Mouse (Mus musculus) heart, embryonic 14.5 days (tissue): ENCODE data around the gene Draxin. TPM values are rescaled to one million over a fixed set of nuclear protein-coding genes. Genes with fewer than 3 reads are reported as not detected.

Experiments
- ATAC-seq: fragments of 200-750 bp; cut with Nextera tagmentation; 2 replicates; pipeline ENCODE4 v1.8.0; 2017; ENCODE audit warnings: low read depth, moderate TSS enrichment; ENCODE audit not compliant: insufficient number of reproducible peaks, insufficient read depth, low FRiP score
- H3K27ac ChIP-seq, 2 experiments: fragments of 200-500 bp in 1 of 2; fragments of 300-500 bp in 1 of 2; sonication (generic) in 1 of 2; replicated peaks in 1 of 2; 2 replicates each; pipeline ENCODE4 v1.5.1; 2012 to 2014; ENCODE audit warnings: low read depth in 2 of 2, low read length in 2 of 2, control low read depth in 1 of 2, mild to moderate bottlenecking in 1 of 2, mixed read lengths in 1 of 2; ENCODE audit not compliant: control insufficient read depth in 1 of 2, insufficient read depth in 1 of 2
- H3K27me3 ChIP-seq: fragments of 300-500 bp; sonication (generic); 2 replicates; pipeline ENCODE4 v1.6.1; 2014; ENCODE audit warnings: mild to moderate bottlenecking, low read length, control low read depth; ENCODE audit not compliant: control insufficient read depth, insufficient read depth
- H3K36me3 ChIP-seq: fragments of 300-500 bp; sonication (generic); 2 replicates; pipeline ENCODE4 v1.6.1; 2014; ENCODE audit warnings: mild to moderate bottlenecking, control low read depth, low read length, mixed read lengths; ENCODE audit not compliant: control insufficient read depth, insufficient read depth
- H3K4me1 ChIP-seq, 2 experiments: fragments of 200-500 bp in 1 of 2; fragments of 300-500 bp in 1 of 2; sonication (generic) in 1 of 2; 2 replicates each; pipeline ENCODE4 v1.6.1; 2012 to 2014; ENCODE audit warnings: low read length in 2 of 2, control low read depth in 1 of 2, mixed read lengths in 1 of 2; ENCODE audit not compliant: control insufficient read depth in 2 of 2, insufficient read depth in 2 of 2
- H3K4me2 ChIP-seq: fragments of 300-500 bp; sonication (generic); 2 replicates; pipeline ENCODE4 v1.6.1; 2014; ENCODE audit warnings: mild to moderate bottlenecking, low read length
- H3K4me3 ChIP-seq, 2 experiments: fragments of 200-500 bp in 1 of 2; fragments of 300-500 bp in 1 of 2; sonication (generic) in 1 of 2; 2 replicates each; pipeline ENCODE4 v1.5.1; 2012 to 2014; ENCODE audit warnings: low read length in 2 of 2, mild to moderate bottlenecking in 2 of 2, control low read depth in 1 of 2, low read depth in 1 of 2, moderate library complexity in 1 of 2; ENCODE audit not compliant: control insufficient read depth in 1 of 2, insufficient read depth in 1 of 2
- H3K9ac ChIP-seq: fragments of 300-500 bp; sonication (generic); 2 replicates; pipeline ENCODE4 v1.6.1; 2014; ENCODE audit warnings: mild to moderate bottlenecking, low read length
- H3K9me3 ChIP-seq: fragments of 300-500 bp; sonication (generic); 2 replicates; pipeline ENCODE4 v1.6.1; 2016; ENCODE audit warnings: low read length, control low read depth; ENCODE audit not compliant: control insufficient read depth
- WGBS: fragments of 180-500 bp; shearing (Covaris S2); extraction: QIAGEN DNeasy Blood & Tissue Kit; methylation state at CpG from one replicate; pipeline ENCODE4 v1.1.7; 2014; 5-methylcytosine and 5-hydroxymethylcytosine counted together
- polyA plus RNA-seq: library from polyadenylated mRNA; unstranded; fragments of >200 nt; fragmentation: Nextera tagmentation; extraction: Ambion mirVana; gene quantifications from 2 replicates; pipeline ENCODE4 v1.2.1, GENCODE M21; 2014

Gene Draxin
- polyA plus RNA-seq, 1 experiment from 2014 or later: not detected

DNA sequence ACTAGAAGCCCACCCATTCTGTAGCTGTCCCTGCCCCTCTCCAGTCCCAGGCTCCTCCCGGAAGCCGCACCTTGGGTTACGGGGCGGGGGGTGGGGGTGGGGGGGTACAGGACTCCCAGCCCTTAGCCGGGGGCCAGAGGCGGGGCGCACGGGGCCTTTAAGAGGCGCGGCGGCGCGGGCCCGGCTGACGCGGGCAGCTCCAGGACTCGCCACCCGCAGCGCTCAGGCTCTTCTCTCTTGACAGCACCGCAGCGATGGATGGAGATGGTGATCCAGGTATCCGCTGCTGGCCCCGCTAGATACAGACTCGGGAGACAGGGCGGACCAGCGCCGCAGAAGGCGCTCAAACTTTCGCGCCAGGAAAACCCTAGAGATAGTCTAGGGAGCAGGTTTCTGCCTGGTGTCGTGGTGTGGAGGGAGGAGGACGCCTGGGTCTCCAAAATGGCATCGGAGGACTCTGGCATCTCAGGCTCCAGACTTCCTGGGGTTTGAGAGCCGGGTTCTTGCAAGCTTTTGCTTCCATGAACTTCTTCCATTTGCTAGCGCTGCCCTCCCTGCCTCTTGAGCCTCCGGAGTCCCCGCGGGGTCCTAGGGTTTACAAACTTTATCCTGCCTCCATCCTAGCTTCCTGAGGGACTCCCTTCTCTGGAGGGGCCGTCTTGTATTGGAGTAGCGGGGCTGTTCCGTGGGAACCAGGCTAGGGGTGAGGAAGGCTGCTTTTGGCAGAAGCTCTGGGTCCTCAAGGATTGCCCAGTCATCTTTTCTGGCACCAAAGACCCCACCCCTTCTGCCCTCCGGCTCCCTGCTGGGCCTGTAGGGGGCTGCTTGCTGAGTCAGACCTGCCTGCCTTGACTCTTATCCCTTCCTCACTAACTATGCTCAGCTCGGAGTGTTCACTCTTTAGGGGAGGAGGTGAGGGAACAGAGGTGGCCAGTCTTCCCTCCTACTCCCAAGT is 30.2 kb upstream of the Draxin start, which contains the start of the genes Fbxo44 and Fbxo2:
Fbxo44 (minus strand) TSS at position 47 of the 955 bp plus-strand sequence.
Fbxo2 (plus strand) TSS at position 186 of the 955 bp plus-strand sequence.
- ATAC-seq: peak; percentile 18
- peak within 1 kb of the TSS; percentile 63 to 79 for H3K4me3 ChIP-seq
- H3K27me3 ChIP-seq: peaks cover 61% of the 10 kb centered on the region
- under 1% methylated on average over 42 of the region's 43 CpGs for WGBS
- H3K4me1 ChIP-seq: peaks cover 9 to 14% of the 10 kb centered on the region in 2 experiments; a peak in 3 of 4 replicates
- no peaks in the 10 kb centered on the region for H3K9me3 ChIP-seq
- H3K27ac ChIP-seq: peak within 1 kb of the TSS; percentile 56 to 67; a peak in 3 of 4 replicates
- peak within 1 kb of the TSS; percentile 90 for H3K4me2 ChIP-seq
- H3K36me3 ChIP-seq: peaks cover 22% of the 10 kb centered on the region
- peak within 1 kb of the TSS; percentile 79 for H3K9ac ChIP-seq

DNA sequence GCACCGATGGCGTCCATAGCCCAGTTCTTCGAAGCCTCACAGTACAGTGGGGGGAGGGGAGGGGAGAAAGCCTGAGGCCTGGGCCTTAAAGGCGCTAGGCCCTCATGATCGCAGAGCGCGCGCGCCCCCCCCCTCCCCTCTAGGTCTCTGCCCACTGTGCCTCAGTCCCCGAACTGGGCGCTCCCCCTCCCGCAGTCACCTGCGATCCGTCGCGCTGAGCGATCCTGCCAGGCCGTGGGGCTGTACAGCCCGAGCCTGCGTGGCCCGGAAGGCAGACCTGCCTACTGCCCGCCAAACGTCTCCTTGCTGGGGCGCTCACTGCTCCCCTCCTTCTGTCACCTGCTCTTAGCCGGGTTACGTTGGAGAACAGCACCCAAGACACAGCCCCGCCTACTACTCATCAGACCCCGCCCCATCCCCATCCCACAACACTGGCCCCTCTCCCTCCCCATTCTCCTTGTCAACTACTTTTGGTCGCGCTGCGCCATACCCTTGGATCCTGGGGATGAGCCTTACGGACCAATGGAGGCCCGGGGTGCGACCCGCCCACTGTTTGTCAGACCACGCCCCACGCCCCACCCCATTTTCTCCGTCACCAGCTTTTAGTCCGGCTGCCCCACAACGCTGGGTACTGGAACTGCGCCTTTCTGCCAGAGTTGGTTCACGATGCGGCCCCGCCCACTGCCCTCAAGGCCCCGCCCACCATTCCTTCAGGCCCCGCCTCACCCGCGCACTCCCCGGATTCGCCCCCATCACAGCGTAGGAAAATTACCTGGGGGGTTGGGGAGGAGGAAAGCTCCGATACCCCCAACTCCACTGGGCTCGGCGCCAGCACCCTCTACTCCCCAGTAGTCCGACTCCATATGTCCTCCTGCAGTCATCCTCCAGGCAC is 29.3 kb upstream of the Draxin start:
- Histone ChIP-seq H3K9me3 (no peaks in the 10 kb centered on the region), H3K4me2 (peak overlapping the region; percentile 90), H3K4me1 (peaks cover 9 to 14% of the 10 kb centered on the region in 2 experiments; a peak in 3 of 4 replicates), H3K27ac (peak overlapping the region; percentile 56 to 67; a peak in 3 of 4 replicates), H3K9ac (peak overlapping the region; percentile 79), H3K27me3 (peaks cover 52% of the 10 kb centered on the region), H3K36me3 (peaks cover 30% of the 10 kb centered on the region), H3K4me3 (peak overlapping the region; percentile 63 to 79)
- peak; percentile 87 for ATAC-seq
- under 1% methylated on average over 49 of the region's 55 CpGs for WGBS

DNA sequence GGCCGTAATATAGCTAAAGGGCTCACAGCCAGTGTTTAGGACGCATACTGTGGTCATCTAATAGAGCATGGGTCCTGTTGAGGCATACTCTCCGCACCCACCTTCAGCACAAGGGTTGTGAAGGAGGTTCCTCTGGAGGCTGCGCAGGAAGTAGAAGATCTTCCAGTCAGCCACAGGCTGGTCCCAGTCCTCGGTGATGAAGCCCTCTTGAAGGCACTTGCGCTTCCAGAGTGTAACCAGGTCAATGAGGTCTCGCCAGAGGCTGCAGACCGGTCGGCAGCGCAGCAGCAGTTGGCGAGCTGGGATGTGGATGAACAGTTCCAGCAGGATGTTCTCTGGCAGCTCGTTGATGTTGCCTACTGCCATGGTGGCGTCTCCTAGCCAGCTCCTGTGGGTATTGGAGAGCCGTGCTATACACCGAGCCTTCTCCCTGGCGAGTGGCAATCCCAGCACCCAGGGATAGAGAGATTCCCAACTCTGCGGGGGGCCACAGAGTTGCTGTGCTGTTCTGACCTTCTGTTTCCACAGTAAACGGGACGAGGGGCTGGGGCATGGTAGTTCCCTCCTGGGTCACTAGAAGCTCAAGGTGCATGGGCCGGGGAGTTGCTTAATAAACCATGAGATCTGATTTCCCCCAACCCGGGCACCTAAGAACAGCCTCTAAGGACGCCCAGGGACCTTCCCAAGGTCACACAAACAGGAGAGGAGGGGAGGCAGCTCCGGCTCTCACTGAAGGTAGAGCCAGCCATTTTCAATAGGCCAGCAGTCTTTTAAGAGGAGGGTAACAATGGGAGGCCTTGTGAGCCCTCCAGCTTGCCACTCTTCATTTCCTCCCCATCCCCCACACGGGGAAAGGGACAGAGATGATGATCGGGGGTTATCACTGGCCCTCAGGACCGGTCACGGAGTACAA is 28.2 kb upstream of the Draxin start:
- H3K36me3 ChIP-seq: peaks cover 37% of the 10 kb centered on the region
- H3K9me3 ChIP-seq: no peaks in the 10 kb centered on the region
- no peak for ATAC-seq
- H3K9ac ChIP-seq: peak overlapping the region; percentile 79
- H3K4me1 ChIP-seq: peaks cover 7 to 9% of the 10 kb centered on the region in 2 experiments; a peak in 3 of 4 replicates
- peaks cover 42% of the 10 kb centered on the region for H3K27me3 ChIP-seq
- WGBS: 29% methylated on average over 27 of the region's 27 CpGs
- H3K27ac ChIP-seq: peak overlapping the region; percentile 46 to 67
- H3K4me2 ChIP-seq: peak overlapping the region; percentile 90
- peak overlapping the region; percentile 63 to 79 for H3K4me3 ChIP-seq

DNA sequence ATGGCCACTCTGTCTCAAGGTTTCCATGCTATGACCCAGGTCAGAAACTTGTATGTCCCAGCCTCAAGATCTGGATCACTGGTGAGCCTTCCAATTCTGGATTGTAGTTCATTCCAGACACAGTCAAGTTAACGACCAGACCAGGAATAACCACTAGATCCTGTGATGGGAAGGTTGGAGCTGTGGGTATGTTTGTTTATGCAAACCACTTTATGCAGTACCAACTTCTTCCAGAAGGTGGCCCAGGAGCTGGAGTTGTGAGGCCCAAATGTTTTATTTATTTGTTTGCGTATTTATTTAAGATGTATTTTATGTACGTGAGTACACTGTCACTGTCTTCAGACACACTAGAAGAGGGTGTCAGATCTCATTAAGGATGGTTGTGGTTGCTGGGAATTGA is 24.5 kb upstream of the Draxin start:
- ATAC-seq: no peak
- WGBS: 57% methylated on average over 3 of the region's 3 CpGs
- Histone ChIP-seq H3K4me1 (peaks cover 10 to 14% of the 10 kb centered on the region in 2 experiments), H3K9ac (no peak overlapping the region), H3K36me3 (peaks cover 41% of the 10 kb centered on the region), H3K9me3 (no peaks in the 10 kb centered on the region), H3K4me2 (no peak overlapping the region), H3K4me3 (no peak overlapping the region), H3K27ac (no peak overlapping the region), H3K27me3 (peaks cover 7% of the 10 kb centered on the region; the same call in 1 of the 2 replicates)

- no peak overlapping the region for H3K27ac ChIP-seq
- H3K9ac ChIP-seq: no peak overlapping the region
- 93% methylated on average over 4 of the region's 4 CpGs for WGBS
- H3K4me3 ChIP-seq: no peak overlapping the region
- H3K27me3 ChIP-seq: peaks cover 7% of the 10 kb centered on the region; the same call in 1 of the 2 replicates
- H3K4me2 ChIP-seq: no peak overlapping the region
- H3K36me3 ChIP-seq: peaks cover 41% of the 10 kb centered on the region
- no peak for ATAC-seq
- H3K4me1 ChIP-seq: peaks cover 8 to 14% of the 10 kb centered on the region in 2 experiments
- no peaks in the 10 kb centered on the region for H3K9me3 ChIP-seq
These were observed 23.5 kb upstream of the Draxin start for GRCm38 (mm10) chr4:148154006-148154405.

DNA sequence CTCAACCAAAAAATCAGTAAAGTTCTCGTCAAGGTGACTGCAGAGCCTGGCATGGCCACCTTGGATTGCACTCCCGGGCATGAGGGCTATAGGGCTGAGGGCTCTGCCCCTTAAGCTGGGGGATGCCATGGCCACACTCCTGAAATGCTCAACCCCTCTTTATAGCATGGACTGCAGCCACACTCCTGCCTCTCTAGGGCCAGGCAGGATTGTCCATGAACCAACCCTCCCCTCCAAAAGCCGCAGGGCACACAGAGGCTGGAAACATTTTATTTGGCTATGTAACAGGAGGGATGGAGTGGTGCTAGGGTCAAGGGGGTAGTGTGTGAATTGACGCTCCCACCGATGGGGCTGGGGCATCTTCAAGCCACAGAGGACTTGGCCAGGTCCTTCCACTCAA is 22.0 kb upstream of the Draxin start:
- WGBS: 85% methylated on average over 5 of the region's 5 CpGs

More for the DNA sequence above, 22.0 kb upstream of the Draxin start:
- ATAC-seq: no peak
- Histone ChIP-seq H3K27me3 (no peaks in the 10 kb centered on the region), H3K9ac (no peak overlapping the region), H3K4me2 (no peak overlapping the region), H3K4me1 (peaks cover 3 to 5% of the 10 kb centered on the region in 2 experiments; a peak in 2 of 4 replicates), H3K9me3 (no peaks in the 10 kb centered on the region), H3K27ac (no peak overlapping the region), H3K4me3 (no peak overlapping the region), H3K36me3 (peaks cover 37% of the 10 kb centered on the region)
